Mouse (Mus musculus): ENCODE results near the gene Rpn2. TPM values are rescaled to one million over a fixed set of nuclear protein-coding genes. Genes with fewer than 3 reads are reported as not detected.

The Rpn2 gene
- 284 and 285 TPM in 2 replicates for polyA plus RNA-seq (2012; rRNA removed; ENCODE audit: low replicate concordance)

DNA sequence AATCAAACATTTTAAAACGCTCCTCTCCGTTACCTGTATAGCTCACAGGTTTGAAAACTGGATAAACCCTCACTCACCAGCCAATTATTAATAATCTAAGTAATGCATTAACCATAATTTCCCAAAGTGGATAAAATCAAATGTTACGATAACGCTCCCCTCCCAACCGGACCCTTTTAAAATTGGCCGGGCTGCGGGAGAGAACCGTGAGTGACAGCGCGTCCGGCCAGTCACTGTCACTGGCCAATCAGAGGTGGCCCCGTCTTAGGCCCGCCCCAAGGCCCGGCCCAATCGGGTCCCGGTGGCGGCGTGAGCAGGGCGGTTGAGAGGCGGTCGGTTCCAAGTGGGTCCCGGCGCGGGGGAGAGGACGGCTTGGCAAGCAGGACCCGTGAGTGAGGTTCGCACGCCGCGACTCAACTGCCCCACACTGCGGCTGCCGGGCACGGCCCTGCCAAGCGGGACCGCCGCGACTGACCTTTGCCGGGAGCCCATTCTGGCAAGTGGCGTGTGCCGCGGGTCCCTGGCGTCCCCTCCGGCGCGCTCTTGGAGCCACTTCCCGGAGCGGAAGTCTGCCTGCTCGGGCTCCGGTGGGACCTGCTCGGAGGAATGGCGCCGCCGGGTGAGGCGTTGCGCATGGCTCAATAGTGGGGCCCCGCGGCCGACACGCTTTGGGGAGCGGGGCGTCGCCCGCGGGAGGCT lies at the start of gene Rpn2:
TSS of gene Rpn2 (plus strand) at position 301 of the 699 bp plus-strand sequence.

DNA sequence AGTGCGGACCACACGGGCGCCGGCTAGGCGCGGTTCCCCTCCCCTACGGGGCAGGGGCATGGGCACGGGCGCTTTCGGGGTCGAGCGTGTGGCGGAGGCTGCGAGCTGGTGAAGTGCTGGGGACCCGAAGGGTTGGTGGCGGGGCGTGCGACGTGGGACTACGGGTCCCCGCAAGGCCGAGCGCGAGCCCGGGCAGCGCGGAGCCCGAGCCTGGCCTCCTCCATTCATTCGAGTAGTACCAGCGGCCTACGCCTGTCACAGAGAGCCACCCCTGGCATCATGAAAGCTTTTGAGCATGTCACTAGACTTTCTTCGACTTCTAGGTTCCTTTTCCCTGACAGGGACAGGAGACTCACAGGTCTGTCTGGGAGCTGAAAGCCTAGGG lies 591 bp downstream of the Rpn2 start, which contains the start of gene Mroh8:
TSS of gene Mroh8 (minus strand) at position 134 of the 385 bp plus-strand sequence.

DNA sequence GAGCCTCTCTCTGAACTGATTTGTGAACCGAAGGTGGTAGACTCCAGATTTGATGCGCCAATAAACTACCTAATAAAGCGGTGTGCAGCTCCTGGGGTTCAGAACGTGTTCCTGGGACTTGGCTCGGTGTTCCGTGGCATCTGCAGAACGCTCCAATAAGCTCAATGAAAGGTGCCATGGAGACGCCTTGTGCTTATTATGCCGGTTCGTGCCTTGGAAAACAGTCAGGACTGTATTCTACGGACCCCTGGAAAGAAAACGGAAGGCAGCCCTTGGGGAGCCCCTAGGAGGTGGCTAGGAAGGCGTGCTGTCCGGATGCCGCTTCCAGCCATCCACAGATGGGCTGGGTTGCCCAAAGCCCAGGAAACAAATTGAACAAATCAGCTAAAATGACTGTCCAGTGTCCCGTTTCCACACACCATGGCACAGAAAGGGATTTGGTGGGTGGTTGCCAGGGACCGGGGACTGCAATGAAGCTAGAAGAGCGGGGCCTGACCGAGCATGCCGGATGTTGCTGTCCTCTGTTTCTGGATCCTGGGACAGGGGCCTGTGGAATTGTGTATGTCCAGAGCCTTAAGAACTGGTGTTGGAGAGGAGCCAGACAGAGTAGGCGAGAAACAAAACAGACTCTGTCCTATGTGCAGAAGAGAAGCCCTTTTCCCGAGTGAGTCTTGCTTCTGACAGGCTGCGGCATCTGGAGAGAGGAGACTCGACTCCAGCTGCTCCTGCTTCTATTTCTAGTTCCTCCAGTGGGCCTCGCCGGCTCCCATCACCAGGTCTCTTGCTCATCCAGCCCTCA lies 68.7 kb downstream of the Rpn2 start, which contains the start of gene Ghrh:
TSS of gene Ghrh (minus strand) at position 146 of the 799 bp plus-strand sequence.

DNA sequence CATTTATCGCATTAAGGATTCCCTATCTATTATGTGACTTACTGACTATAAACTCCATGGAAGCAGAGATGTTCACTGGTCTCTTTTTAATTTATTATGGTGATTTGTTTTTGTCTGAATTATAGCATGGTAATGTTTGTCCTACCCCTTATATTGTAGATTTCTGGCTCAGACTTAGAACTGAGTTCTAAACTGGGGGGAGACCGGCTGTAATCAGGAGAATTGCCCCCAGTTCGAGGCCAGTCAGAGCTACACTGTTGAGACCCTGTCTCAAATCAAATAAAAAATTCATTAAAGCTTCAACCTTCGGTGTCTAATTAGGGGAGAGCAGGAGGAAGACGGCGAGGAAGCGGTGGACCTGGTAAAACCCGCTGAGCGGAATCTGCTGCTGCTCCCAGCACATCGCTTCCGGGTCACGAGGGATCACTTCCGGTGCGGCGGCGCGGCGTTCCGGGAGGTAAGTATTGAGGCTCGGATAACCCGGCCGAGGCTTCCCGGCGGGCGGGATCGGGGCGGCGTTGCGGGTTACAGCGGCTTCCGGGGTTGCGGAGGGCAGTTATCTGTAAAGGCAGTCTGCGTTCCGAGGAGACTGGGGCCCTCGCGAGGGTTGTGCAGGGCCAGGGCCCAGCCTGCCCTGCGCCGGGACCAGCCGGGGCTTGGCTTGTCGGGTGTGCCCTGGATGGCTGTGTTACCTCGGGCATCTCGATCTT lies 88.5 kb downstream of the Rpn2 start, which contains the start of gene Manbal:
TSS of gene Manbal (plus strand) at position 411 of the 710 bp plus-strand sequence.

Other genes with a start within 250 kb of the Rpn2 start
- gene Soga1, start 199.8 kb upstream of the Rpn2 start, polyA plus RNA-seq (2012; rRNA removed; ENCODE audit: low replicate concordance): 10.4 and 20.6 TPM in 2 replicates
- gene Tldc2, start 192.0 kb upstream of the Rpn2 start, polyA plus RNA-seq (2012; rRNA removed; ENCODE audit: low replicate concordance): not detected in 2 replicates
- gene Samhd1, start 143.8 kb upstream of the Rpn2 start, polyA plus RNA-seq (2012; rRNA removed; ENCODE audit: low replicate concordance): 45.1 and 45.5 TPM in 2 replicates
- gene Rbl1, start 74.5 kb upstream of the Rpn2 start, polyA plus RNA-seq (2012; rRNA removed; ENCODE audit: low replicate concordance): 3.3 and 7.1 TPM in 2 replicates
- 0.16 and 0.19 TPM in 2 replicates for gene Mroh8, start 532 bp downstream of the Rpn2 start, polyA plus RNA-seq (2012; rRNA removed; ENCODE audit: low replicate concordance)
- gene Ghrh, start 68.5 kb downstream of the Rpn2 start, polyA plus RNA-seq (2012; rRNA removed; ENCODE audit: low replicate concordance): 0.43 TPM in 1 of 2 replicates, not detected in the other
- 97.6 and 107 TPM in 2 replicates for gene Manbal, start 88.6 kb downstream of the Rpn2 start, polyA plus RNA-seq (2012; rRNA removed; ENCODE audit: low replicate concordance)
- 17.7 and 47.7 TPM in 2 replicates for gene Src, start 139.4 kb downstream of the Rpn2 start, polyA plus RNA-seq (2012; rRNA removed; ENCODE audit: low replicate concordance)

Data from subcutaneous adipose tissue, adult 2 months (tissue).